Comparison of ENCODE assay signal across 8 mouse cellular contexts in the genomic region with DNA sequence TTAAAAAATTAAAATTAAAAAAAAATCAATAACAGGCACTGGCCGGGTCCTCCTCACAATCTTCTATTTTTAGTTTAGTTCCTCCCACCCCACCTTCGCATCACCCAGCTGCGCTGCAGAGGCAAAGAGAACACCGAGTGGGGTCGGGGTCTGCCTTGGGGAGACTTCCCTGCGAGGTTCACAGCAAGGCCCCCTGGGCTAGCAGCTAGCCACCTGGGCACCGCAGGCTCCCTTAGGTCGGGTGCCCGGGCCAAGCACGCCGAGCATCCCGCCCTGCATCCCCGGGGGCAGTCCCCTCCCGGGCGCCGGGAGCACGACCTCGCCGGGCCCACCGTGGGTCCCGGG. TPM values are rescaled to one million over a fixed set of nuclear protein-coding genes. Genes with fewer than 3 reads are reported as not detected.
DNase-seq lines count a peak whose midpoint lies in the region; ATAC-seq lines count a peak whose summit lies in the region.

No protein-coding gene starts in this region.

- no peak for ATAC-seq in hindbrain, embryonic 13.5 days (ENCODE audit: low FRiP score)
- ATAC-seq in midbrain, embryonic 15.5 days (replicated peaks), result peak; percentile 51

- H3K4me2 ChIP-seq in hindbrain, embryonic 13.5 days, result peak overlapping the region; percentile 71
- peak overlapping the region; percentile 86 for H3K4me2 ChIP-seq in midbrain, embryonic 15.5 days

- WGBS in heart, embryonic 10.5 days, result 0% methylated on average over 21 of the region's 21 CpGs
- under 1% methylated on average over 21 of the region's 21 CpGs for WGBS in hindbrain, embryonic 13.5 days
- WGBS in midbrain, embryonic 15.5 days, result under 1% methylated on average over 21 of the region's 21 CpGs

- H3K9ac ChIP-seq in hindbrain, embryonic 13.5 days, result peak overlapping the region; percentile 94
- H3K9ac ChIP-seq in midbrain, embryonic 15.5 days, result peak overlapping the region; percentile 95

- H3K4me3 ChIP-seq in heart, embryonic 10.5 days, result peak overlapping the region; percentile 89
- H3K4me3 ChIP-seq in hindbrain, embryonic 13.5 days, result peak overlapping the region; percentile 85
- H3K4me3 ChIP-seq in midbrain, embryonic 15.5 days, result peak overlapping the region; percentile 84

- DNase-seq in heart, embryonic 10.5 days (ENCODE audit: low spot score), result peak; percentile 75
- no peak for DNase-seq in heart, postnatal 4 days
- peak; percentile 11 to 13 for DNase-seq in spleen, postnatal 36 days (ENCODE audit: low spot score in 2 of 2)
- no peak for DNase-seq in spleen, postnatal 4 days (ENCODE audit: low spot score in 2 of 2)
- no peak for DNase-seq in adrenal gland, postnatal 36 days
- no peak for DNase-seq in layer of hippocampus, postnatal 14 days (ENCODE audit: low spot score in 2 of 2)

- H3K27ac ChIP-seq in heart, embryonic 10.5 days, result peak overlapping the region; percentile 92
- H3K27ac ChIP-seq in hindbrain, embryonic 13.5 days, result peak overlapping the region; percentile 91
- peak overlapping the region; percentile 91 for H3K27ac ChIP-seq in midbrain, embryonic 15.5 days

- H3K27me3 ChIP-seq in heart, embryonic 10.5 days (ENCODE audit: insufficient read depth, poor library complexity, severe bottlenecking), result no peaks in the 10 kb centered on the region
- peaks cover 4% of the 10 kb centered on the region for H3K27me3 ChIP-seq in hindbrain, embryonic 13.5 days
- H3K27me3 ChIP-seq in midbrain, embryonic 15.5 days (replicated peaks), result no peaks in the 10 kb centered on the region

- H3K9me3 ChIP-seq in heart, embryonic 10.5 days, result no peaks in the 10 kb centered on the region
- H3K9me3 ChIP-seq in hindbrain, embryonic 13.5 days, result no peaks in the 10 kb centered on the region
- H3K9me3 ChIP-seq in midbrain, embryonic 15.5 days, result no peaks in the 10 kb centered on the region

- peaks cover 37% of the 10 kb centered on the region for H3K4me1 ChIP-seq in heart, embryonic 10.5 days
- peaks cover 44% of the 10 kb centered on the region for H3K4me1 ChIP-seq in hindbrain, embryonic 13.5 days (replicated peaks)
- peaks cover 34% of the 10 kb centered on the region for H3K4me1 ChIP-seq in midbrain, embryonic 15.5 days

- no peaks in the 10 kb centered on the region for H3K36me3 ChIP-seq in heart, embryonic 10.5 days
- H3K36me3 ChIP-seq in hindbrain, embryonic 13.5 days, result peaks cover 4% of the 10 kb centered on the region; the same call in 1 of the 2 replicates
- no peaks in the 10 kb centered on the region for H3K36me3 ChIP-seq in midbrain, embryonic 15.5 days (replicated peaks)

RNA-seq across cellular contexts. Expression of a gene that starts 15.1 kb away (rescaled TPM):
- 5.8 and 8.7 TPM in 2 replicates for polyA plus RNA-seq in heart, embryonic 10.5 days (2016; fragmentation: Nextera tagmentation; extraction: Ambion mirVana)
- total RNA-seq in heart, postnatal 4 days (2021), result 10 to 100 TPM; 13.6 to 14.1 TPM
- 11.4 and 13.9 TPM in 2 replicates for polyA plus RNA-seq in hindbrain, embryonic 13.5 days (2015; fragmentation: Nextera tagmentation; extraction: Ambion mirVana)
- 10.6 and 13.0 TPM in 2 replicates for polyA plus RNA-seq in midbrain, embryonic 15.5 days (2015; fragmentation: Nextera tagmentation; extraction: Ambion mirVana)
- 1 to 10 TPM; 6.4 to 8.1 TPM for total RNA-seq in adrenal gland, postnatal 36 days (2021)
- total RNA-seq in layer of hippocampus, postnatal 14 days (2021), result 100 to 1,000 TPM; 125 TPM

Comparison
In these comparisons a context has a peak if more than half of its experiments do, and no peak if none do; other contexts are left out.
1. DNase-seq: peak in heart, embryonic 10.5 days (single experiment) and spleen, postnatal 36 days (2 of 2); none in heart, postnatal 4 days (single experiment), spleen, postnatal 4 days (0 of 2), adrenal gland, postnatal 36 days (0 of 2) and layer of hippocampus, postnatal 14 days (0 of 2).
2. RNA of a gene that starts 15.1 kb away (total RNA-seq): 125 TPM in layer of hippocampus, postnatal 14 days; 13.6 to 14.1 TPM in heart, postnatal 4 days and 6.4 to 8.1 TPM in adrenal gland, postnatal 36 days; every median in the first group is over 4 times any median in the second.
3. Peak in every context shown above with its lines, with median percentiles within 50 percentile points of each other: H3K27ac ChIP-seq and H3K4me3 ChIP-seq.